Mouse (Mus musculus) forelimb bud, embryonic 11.5 days (tissue): ENCODE results near the gene Hoxd12.

Source experiments
- DNase-seq: peaks from one replicate; pipeline ENCODE4 v3.0.0-alpha.2; 2012; ENCODE audit warnings: low read depth, low spot score

The Hoxd12 gene

DNA sequence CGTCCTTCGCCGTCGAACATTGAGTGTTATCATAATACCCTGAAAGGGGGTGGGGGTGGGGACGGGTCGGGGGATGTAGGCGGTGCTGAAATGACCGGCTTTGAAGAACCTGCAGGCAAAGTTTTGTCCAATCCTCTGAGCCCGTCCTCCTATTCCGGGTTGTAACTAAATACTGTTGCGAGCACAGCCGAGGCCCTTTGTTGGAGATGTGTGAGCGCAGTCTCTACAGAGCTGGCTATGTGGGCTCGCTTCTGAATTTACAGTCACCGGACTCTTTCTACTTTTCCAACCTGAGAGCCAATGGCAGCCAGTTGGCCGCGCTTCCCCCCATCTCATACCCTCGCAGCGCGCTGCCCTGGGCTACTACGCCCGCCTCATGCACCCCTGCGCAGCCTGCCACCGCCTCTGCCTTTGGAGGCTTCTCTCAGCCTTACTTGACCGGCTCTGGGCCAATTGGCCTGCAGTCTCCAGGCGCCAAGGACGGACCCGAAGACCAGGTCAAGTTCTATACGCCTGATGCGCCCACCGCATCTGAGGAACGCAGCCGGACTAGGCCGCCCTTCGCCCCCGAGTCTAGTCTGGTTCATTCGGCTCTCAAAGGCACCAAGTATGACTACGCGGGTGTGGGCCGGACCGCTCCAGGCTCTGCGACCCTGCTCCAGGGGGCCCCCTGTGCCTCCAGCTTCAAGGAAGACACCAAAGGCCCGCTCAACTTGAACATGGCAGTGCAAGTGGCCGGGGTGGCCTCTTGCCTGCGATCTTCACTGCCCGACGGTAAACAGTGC lies at the start of gene Hoxd12:
TSS of gene Hoxd12 (plus strand) at position 133 of the 785 bp plus-strand sequence.
- peak; percentile 74 for DNase-seq

DNA sequence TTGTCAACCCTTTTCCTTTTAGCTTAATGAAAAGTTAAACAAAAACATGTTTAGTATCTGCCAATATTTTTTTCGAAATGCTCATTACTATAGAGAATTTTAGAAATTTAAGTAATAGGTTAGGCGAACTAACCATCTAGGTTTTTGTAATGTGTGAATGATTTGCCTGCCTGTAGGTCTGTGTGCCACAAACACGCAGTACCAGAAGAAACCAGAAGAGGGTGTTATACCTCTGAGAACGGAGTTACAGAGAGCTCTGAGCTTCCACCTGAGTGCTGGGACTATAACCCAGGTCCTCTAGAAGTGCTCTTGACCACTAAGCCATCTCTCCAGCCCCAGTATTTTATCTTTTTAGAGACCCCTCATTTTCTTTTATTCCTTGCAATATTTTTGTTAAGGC lies 39.4 kb upstream of the Hoxd12 start:
- no peak for DNase-seq

DNA sequence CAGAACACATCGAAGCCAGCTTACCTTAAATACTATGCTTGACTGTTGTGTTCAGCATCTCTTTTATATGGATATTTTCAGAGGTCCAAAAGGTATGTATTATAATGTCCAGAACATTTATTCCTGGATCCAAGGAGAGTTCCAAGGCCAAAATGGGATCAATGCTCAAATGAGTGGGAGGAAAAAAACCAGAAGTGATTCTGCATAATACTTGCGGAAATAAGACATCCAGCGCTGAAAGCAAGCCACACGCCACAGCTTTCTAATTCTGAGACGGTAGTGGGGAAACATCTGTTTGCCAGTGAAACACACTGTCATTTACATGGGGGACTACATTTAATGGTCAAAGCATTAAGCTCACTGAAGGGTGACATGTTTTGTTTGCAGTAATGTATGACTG lies 32.4 kb upstream of the Hoxd12 start:
- no peak for DNase-seq

DNA sequence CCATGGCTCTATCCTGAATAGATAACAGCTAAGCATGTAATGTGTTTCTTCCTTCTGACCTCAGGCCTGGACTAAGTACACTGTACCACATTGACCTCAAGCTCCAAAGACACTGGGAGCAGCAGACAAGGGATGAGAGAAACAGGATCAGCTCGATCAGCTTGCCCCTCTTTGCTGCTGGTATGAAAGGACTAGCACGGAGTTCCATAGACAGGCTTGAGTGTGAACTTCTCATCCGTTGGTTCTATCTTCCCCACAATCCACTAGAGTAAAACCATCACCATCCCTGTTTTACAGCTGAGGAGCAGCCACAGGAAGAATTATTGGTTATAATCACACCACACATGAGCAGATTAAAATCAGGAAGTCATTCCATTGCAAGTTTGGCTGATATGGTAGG lies 29.2 kb upstream of the Hoxd12 start:
- DNase-seq: no peak

DNA sequence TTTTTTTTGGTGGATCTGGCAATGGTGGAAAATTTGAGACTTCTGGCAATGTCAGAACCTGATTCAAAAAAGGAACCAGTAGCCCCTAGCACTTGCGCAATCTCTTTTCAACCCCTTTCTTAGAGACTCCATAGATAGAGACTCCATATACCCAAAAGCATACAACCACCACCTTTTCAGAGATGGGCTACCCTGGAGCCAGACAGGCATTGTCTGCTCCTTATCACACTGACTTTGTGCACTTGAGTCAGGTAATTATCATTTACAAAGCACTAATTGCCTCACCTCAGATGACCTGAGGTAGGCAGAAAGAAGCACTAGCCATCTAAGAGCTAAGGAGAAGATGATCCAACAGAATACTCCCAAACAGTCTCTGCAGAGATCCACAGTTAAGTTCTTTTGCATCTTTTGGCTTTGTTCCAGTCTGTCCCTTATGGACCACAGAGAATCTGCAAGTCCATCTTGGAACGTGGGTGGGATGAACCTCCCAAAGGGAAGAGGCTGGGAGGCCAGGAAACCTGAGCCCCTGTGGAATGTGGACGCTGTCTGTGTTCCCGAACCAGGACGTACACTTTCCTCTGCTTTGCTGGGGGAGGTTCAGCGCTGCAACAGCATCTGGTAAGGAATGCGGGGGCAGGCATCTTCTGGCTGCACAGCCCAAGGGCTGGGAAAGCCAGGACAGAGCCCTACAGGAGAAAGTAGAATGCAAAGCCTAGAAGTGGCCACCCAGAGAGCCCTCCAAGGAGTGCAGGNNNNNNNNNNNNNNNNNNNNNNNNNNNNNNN lies 27.5 kb upstream of the Hoxd12 start:
- DNase-seq: no peak

DNA sequence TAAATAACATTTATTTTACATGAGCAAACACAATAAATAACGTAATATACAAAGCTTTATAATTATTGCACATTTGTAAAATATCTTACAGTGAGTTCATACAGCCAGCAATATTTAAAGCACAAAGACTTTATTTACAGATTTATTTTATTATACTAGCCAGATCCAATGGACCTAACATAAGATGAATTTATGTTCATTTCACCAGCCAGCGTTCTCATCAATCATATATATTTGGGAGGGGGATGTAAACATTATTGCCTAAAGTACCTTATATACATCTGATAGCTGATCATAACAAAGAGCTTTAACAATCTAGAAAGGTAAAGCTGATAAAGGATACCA lies 21.8 kb upstream of the Hoxd12 start:
- no peak for DNase-seq

DNA sequence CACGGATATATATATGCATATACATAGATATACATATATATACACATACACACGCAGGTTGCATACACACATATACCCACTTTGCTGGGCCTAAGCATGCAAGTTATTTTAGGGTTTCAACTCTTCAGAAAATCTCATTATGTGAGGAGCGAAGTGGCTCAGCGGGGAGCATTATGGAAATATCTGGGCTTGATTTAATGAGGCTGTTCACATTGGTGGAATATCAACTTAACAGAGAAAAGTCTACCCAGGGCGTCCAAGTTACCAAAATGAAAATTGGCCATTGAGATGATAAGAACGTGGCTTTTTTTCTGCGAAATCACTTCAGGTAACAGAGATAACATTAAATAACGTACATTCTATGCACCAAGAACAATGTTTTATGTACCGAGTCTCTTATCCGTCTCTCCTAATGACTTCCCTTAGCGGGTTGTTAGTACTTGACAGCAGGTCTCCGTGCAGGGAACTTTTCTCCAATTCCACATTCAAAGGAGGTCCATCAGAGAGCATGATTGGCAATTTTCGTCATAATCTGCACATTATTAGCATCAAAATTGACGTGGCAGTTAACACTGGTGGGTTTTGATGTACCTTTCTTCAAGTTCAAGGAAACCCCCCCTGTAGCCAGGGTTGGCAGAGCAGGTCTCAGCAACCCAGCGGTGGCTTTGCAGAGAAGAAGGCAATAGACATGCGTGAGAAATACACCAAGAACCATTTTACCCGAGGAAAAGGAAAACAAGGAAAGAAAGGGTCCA lies 20.9 kb upstream of the Hoxd12 start:
- no peak for DNase-seq

DNA sequence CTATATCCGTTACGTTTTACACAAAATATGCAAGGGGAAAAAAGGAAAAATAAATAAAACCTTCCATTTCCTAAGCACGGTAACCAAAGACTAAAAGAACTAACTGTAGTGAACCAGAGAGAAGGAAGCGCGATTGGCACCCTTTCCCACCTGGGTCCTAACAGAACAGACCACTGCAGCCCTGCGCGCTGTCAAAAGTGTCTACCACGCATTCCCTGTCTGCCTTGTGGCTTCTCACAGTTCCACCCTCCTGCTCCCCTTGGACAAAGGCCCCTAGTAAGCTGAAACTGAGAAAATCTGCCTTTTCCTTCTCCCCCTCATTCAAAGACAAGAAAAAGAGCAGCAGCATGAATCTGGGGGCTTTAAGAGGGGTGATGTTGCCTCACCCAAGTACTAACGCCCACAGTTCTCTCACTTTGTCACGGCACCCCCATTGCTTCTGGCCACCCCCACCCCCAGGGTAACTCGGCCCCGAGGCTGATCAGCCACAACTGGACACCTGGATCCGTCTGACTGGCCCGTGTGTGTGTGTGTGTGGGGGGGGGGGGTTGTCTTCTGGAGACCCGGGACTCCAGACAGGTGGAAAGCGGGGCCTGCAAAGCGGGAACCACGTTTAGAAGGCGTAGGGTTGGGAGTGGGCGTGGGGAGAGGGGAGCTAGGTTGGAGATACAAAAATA lies 19.9 kb upstream of the Hoxd12 start:
- DNase-seq: no peak

DNA sequence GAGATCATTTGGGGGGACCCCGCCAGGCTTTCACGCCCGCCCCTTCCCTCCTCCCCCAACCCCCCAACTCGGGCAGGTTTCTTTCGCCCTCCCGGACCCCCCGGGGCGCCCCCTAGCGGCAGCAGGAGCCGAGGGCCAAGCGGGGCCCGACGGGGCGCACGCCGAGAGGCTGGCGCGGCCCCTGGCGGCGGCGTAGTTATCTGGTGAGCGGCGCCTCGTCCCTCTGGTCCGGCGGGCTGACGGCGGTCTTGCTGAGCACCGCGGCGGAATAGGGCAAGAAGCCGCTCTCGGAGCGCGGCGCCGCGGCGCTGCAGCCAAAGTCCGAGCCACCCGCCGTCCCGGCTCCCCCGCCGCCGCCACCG lies 19.4 kb upstream of the Hoxd12 start:
- DNase-seq: no peak

DNA sequence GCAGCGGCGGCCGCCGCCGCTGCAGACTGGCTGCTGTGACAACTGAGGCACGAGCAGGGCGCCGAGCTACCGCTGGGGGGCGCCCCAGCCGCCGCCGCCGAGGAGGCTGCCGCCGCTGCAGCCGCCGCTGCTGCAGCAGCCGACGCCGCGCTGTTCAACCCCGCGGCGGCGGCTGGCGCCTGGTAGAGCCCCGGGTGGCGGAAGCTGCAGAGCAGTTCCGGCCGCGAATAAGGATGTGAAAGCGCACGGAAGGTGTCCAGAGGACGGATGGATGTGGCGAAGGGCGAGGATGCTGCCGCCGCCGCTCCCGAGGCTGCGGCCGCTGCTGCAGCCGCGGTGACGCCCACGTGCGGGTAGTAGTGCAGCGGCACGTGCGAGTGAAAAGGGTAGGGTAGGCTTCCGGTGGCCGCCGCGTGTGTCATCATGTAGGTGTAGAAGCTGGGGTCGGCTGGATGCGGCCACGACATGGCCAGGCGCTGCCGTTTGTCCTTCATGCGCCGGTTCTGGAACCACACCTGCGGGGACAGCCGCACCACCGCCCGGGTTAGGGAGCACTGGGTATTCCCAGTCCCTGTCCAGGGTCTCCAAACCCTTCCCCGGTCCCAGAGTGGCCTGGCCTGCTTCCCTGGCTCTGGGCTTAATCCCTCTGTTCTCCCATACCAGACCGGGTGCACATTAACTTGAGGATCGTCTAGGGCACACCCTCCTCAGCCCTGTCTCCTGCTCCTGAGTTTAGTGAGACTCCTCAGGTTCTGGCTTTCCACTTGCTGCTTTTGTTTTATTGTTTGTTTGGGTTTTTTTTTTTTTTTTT lies 18.8 kb upstream of the Hoxd12 start:
- DNase-seq: no peak

DNA sequence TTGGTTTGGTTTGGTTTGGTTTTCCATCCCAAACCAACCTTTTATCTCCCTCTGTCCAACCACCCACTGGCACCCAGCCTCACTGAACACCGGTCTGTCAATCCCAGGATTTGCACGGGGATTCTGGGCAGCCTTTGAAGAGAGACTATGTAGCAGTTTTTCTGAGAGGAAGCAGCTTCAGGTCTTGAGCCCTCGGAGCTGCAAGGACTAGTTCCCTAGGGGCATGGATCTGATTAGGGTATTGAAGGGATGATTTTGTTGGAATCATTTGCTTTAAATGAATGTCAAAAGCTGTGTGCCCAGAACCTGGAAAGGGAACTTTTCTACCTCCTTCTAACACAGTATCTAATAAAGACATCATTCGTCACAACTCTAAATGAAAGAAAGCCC lies 18.2 kb upstream of the Hoxd12 start:
- DNase-seq: no peak

DNA sequence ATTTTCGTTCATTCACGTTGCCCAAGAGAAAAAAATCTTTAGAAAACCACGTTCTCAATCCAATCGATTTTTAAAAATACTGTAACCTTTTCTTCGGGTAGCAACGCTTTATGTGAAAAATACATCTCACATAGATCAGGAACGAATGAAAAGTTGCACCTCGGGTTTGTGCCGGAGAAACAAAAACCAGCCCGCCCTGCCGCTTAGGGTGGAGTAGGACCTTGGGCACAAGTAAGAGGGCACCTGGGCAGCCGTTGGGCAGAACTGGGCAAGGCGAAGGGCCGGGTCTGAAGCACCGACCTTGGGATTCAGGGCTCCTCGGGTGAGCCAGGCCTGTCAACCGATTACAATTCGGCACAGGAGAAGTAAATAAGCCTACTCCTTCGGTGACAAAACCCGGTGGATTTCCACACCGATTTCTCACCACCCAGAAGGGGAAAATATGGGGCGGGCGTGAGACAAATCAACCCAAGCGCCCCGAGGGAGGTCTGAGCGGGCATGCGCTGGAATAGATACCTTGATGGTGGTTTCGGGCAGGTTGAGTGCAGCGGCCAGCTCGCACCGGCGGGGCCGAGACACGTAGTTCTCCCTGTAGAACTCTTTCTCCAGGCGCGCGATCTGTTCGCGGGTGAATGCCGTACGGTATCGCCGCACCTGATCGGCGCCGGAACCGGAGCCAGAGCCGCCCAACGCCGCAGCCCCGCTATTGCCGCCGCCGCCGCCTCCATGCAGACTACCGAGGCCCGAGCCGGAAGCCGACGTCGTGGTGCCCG lies 17.4 kb upstream of the Hoxd12 start:
- no peak for DNase-seq

DNA sequence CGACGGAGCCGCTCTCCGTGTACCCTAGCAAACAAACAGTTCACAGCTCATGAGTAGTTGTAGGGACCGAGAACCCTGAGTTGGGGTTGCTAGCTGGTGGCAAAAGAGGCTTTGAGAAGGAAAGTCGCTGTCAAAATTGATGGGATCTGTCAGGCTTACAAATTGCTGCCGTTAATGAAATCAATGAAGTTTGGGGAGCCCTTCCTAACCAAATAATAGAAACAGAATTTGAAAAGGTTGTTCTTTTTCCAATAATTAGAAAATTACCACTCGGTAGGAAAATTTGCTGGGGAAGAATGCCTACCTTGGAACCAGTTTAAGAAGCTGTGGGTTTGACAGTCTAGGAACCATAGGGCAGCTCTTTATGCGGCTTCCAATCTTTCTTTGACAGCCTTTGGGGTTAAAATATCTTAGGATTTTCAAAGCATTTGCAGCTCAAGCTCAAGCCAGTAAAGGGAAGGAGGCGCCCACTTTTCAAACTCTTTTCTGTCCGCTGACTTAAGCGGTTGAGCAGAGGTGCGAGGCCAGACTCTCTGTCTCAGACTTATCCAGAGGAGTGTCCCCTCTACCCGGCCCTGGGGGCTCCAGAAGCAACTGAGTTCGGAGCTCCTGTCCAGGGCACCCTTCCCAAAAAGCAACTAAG lies 16.7 kb upstream of the Hoxd12 start:
- DNase-seq: no peak

DNA sequence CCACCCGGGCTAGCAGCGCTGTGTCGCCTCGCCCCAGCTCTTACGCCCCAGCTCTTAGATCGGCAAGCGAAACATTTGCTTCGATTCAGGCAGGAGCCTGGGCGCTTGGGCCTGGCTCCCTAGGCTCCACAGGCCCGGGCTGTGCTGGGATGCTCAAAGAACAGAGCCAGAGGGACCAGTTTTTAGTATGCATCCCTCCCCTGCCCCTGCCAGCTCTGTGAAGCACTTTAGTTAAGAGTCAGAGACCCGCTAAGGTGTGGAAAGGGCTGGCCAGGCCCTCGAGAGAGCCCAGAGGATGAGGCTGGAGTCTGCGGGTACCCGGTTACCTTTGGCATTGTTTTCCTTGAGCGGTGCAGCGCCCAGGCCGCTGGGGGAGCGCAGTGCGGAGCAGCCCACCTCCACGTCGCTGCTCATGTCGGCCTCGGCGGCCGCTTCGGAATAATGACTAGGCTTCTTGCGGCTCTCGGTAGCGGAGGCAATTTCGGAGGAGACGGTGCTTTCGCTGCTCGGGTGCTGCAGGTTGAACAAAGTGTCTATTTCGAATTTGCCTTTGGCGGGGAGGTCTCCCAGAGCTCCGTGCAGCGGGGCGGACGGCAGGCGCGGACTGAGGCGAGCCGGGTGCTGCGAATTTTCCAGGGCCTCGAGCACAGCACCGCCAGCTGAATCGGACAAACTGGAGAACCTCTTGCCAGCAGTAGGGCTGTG lies 16.0 kb upstream of the Hoxd12 start:
- DNase-seq: no peak

DNA sequence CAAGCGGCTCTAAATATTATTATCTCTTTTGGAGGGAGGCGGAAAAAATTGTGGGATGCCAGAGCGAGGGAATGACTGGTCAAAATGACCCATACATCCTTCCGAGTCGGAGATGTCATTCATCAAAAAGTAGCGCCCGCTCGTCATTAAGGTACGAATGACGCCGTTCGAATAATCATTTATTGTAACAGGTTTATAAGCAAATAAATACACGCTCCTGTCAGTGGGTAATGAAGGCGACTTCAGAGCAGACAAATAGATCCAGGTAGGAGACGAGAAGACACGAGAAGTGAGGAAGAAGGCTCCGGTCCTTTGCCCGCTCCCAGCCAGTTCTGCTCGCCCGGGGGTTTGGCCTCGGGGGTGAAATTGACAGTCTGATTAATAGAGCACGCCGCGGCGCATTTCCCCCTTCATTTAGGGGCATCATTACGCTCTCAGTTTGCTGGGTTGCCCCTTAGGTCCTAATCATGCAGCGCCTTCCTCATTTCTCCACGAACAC lies 15.3 kb upstream of the Hoxd12 start, which contains the start of gene Evx2:
TSS of gene Evx2 (minus strand) at position 51 of the 499 bp plus-strand sequence.
- peak; percentile 48 for DNase-seq

DNA sequence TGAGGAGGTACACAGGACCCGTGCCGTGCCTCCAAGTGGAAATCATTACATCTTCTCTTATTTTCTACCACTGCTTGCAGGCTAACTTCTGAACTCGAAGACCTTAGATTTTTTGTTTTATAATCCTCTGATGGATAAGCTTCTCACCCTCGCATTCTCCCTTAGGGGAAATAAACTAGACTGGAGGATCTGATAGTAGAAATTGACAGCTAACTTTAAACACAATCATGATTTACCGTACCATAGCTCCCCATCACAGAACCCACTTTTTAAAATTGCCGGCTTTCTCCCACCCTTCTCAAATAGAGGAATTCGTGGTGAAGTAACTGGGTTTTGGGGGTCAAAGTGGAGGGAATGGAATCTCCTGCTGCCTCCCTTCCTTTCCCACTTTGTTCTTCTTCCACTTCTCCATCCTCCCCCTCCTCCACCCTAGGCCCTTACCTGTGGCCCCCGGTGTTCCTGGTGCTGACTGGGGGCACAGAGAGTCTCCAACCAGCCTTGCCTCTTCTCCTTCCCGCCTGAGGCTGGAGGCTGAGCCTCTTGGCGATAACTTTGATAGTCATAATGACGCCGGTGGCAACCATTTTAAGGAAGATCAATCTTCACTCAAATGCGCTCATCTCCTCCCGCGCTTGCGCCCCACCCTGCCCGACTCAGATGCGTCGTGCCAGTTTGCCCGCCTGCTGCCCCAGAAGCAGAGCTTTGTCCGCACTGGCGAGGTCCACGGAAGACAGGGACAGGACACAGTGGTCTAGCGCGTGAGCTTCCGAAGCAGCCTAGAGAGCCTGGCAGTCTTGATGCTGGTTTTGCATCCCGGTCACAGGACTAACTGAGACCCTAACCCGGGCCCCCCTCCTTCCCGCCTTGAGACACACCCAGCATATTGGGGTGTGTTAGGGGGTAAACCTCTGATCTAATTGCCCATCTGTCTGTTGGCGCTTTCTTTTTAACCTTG lies 14.1 kb upstream of the Hoxd12 start:
- peak; percentile 20 for DNase-seq

DNA sequence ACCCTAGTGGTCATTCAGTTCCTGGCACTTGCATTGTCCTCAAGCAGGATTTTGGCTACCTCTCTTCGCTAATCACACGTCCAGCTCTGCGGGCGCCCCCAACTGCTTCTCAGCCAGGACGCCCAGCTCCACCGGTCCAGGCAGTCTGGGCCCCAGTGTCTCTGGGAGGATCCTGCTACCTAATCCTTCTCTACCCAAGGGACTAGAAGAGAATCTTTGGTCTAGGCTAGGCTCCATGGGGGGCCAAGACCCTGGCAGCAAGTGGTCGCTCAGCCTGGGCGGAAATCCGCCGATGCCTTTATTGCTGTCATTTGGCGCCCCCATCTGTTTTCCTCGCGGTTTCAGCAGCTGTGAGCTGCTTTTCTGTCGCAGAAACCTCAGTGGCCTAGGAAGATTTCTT lies 13.1 kb upstream of the Hoxd12 start:
- peak; percentile 80 for DNase-seq
